Mouse (Mus musculus) adrenal gland, adult (tissue): Measurements from ENCODE around the gene Pi4ka.

Experiments
- DNase-seq, 2 experiments: peaks; one replicate each; pipeline ENCODE4 v3.0.0; 2022 to 2023; ENCODE audit warnings: low spot score in 1 of 2; ENCODE audit not compliant: inconsistent age in 2 of 2

Gene Pi4ka

DNA sequence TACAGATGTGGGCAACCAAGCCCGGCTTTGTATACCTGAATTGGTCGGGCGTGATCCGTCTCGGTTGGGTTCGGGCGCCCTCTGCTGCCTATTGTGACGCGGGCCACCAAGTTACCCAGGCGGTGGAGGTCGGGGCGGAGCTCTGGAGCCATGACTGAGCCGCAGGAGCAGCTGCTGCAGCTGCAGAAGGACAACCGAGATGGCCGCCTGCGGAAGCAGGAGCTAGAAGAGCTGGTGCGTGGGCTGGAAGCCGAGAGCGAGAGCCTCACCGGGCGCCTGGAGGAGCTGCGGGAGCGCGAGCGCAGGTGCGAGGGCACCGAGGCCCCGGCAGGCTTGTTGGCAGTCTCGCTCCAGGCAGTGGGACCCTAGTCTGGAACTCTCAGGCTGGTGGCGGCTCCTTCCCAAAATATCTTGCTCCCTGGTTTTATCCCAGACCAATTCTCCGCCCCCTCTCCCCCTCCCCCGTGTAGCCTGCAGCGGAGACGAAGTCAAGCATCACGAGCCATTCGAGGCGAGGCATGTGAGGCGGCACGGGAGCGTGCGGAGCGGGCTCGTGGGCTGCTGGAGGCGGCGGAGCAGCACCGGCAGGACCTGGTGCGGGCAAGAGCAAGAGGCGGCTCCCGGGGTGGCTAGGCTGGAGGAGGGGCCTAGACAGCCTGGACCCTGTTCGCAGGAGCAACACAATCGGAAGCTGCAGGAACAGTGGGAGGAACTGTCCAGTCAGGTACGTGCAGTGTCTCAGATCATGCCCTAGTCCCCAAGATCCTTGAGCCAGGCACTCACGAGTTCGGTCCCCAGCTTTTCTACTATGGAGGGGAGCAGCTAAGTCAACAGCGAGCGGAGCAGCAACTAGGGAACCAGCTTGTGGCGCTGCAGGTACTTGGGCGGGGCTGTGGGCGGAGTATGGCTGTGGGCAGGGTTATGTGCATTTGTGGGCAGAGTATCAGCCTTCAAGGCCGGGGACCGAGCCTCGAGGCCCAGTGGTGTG is 129.7 kb downstream of the Pi4ka start:
- peak; percentile 93 to 98 for DNase-seq

DNA sequence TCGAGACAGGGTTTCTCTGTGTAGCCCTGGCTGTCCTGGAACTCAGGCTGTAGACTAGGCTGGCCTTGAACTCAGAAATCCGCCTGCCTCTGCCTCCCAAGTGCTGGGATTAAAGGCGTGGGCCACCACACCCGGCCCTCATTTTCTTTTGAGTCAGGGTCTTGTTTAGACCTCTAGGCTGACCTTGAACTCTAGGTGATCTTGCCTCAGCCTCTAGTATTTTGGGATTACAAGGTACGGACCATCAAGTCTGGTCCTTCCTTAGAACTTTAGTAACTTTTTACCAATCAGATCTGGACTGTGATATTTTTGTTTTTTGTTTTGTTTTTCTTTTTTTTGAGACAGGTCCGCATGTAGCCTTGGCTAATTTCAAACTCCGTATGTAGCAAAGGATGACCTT is 130.4 kb downstream of the Pi4ka start, which contains the start of gene Tmem191c:
TSS of gene Tmem191c (plus strand) at position 357 of the 400 bp plus-strand sequence.
- no peak for DNase-seq

DNA sequence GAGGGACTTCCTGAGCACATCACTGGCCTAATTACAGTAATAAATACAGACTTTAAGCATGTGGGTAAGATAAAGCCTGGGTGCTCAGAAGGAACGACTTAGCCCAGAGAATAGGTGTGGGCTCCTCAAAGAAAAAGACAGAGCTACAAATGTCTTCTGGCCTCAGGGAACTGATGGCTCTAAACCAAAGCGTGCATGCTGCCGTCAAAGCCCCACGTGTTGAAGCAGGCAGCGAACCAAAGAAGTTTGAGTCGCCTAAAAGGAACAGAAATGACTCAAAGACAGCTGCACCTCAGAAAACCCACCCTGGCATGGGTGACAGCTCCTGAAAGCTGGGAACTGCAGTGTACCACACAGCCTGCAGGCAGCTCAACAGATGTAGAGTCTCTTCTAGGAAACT is 134.3 kb downstream of the Pi4ka start:
- DNase-seq: no peak

DNA sequence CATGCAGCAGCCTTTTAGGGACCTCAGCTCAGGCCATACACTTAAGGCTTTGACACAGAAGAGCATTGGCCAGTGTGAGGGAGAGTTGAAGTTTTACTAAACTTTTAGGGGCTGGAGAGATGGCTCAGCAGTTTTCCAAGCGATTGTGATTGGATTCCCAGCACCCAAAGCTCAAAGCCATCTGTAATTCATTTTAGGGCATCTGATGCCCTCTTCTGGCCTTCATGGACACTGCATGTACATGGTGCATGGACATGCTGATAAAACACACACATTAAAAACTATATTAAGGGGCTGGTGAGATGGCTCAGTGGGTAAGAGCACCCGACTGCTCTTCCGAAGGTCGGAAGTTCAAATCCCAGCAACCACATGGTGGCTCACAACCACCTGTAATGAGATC is 135.0 kb downstream of the Pi4ka start:
- DNase-seq: peak; percentile 34 to 81

DNA sequence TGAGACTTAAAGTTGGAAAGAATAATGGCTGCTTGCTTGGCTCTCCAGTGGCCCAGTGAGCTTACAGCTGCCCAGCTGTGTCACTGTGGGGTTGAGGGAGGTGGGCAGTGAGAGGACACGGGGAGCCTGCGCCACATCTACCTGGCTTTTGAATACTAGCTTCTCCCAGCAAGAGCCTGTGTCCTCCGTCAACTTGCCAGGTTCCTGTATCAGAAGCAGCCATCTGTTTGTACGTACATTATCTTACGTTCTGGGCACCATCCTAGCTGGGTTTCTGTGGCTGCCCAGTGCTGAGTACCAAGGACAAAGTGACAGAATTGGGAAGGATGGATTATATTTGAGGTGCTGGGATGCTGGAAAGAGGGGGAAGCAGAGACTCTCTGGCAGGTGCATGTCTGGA is 136.2 kb downstream of the Pi4ka start:
- DNase-seq: no peak

DNA sequence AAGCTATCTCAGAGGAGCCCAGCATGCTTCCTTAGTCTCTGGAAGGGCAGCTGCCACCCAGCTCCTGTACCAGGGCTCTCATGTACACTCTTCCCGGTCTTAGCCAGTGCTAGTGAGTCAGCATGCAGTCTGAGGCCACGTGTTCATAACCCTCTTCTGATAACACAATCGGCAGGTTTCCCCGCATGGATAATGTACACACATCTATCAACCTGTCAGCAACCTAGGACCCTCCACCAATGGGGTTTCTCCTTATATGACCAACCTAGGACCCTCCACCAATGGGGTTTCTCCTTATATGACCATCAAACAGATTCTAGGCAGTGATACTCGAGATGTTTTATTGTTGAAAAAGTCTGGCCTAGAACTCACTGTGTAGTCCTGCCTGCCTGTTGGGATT is 138.2 kb downstream of the Pi4ka start:
- DNase-seq: no peak

DNA sequence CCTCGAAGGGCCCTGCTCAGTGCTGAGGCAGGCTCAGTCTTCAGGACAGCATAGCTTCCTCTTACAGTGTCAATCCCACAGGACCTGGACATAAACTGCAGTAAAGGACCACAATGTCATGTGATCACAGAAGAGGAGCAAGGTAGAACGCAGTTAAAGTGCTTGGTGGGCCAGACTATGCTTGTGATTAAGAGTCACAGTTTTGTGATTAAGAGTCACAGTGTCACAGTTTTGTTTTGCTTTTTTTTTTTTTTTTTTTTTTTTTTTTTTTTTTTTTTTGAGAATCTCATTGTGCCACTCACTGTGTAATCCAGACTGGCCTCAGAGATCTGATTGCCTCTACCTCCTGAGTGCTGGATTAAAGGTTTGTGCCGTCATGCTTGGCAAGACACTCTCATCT is 140.0 kb downstream of the Pi4ka start:
- DNase-seq: no peak

DNA sequence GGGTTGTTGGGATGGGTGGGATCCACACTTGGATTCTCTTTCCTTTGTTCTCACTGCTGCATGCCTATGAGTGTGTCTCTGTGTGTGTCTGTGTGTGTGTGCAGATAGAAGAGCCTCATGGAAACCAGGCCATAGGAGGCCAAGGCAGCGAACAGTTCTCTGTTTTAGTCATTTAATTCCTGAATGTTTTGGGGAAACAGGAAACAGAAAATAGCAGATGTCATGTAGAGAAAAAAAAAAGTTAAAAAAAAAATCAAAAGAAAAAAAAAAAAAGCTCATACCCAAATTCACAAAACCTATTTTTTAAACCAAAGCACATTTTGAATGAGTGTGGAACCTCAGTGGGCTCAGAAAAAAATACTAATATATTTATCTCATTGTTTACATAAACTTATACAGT is 144.8 kb downstream of the Pi4ka start:
- no peak for DNase-seq

DNA sequence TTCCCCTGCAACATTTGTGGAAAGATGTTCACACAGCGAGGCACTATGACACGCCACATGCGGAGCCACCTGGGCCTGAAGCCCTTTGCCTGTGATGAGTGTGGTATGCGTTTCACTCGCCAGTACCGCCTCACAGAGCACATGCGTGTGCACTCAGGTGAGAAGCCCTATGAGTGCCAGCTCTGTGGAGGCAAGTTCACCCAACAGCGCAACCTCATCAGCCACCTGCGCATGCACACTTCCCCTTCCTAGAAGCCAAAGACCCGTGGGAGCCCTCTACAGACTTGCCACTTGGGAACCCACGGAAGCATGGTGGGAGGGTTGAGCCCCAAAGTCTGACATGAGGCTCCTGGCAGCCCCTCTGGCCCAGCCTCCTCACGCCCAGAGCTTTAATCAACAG is 147.2 kb downstream of the Pi4ka start:
- no peak for DNase-seq

DNA sequence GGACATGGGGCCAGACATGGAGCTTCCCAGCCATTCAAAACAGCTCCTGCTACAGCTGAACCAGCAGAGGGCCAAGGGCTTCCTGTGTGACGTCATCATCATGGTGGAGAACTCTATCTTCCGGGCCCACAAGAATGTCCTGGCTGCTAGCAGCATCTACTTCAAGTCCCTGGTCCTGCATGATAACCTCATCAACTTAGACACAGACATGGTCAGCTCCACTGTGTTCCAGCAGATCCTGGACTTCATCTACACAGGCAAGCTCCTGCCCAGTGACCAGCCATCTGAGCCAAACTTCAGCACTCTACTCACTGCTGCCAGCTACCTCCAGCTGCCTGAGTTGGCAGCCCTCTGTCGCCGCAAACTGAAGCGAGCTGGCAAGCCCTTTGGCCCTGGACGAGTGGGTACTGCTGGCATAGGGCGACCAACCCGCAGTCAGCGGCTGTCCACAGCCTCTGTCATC is 148.7 kb downstream of the Pi4ka start:
- DNase-seq: peak in 1 of 2 experiments; percentile 52

DNA sequence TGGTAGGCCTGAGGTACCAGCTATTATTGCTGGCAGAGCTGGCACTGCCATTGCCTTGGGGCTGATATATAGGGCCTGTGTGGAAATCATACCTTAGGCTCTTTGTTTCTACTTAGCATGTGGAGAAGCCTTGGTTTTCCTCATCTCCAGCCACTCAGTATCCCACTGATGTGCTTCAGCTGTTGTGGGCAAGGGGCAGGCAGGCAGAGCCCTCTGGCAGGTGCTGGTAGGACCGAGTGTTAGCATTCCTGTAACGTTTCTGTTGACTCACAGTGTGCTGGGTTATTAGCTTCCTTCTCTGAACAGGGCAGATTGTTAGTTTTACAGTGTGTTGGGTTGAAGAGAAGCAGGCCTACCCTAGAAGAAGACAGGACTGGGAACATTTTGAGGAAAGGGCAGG is 150.8 kb downstream of the Pi4ka start:
- no peak for DNase-seq

DNA sequence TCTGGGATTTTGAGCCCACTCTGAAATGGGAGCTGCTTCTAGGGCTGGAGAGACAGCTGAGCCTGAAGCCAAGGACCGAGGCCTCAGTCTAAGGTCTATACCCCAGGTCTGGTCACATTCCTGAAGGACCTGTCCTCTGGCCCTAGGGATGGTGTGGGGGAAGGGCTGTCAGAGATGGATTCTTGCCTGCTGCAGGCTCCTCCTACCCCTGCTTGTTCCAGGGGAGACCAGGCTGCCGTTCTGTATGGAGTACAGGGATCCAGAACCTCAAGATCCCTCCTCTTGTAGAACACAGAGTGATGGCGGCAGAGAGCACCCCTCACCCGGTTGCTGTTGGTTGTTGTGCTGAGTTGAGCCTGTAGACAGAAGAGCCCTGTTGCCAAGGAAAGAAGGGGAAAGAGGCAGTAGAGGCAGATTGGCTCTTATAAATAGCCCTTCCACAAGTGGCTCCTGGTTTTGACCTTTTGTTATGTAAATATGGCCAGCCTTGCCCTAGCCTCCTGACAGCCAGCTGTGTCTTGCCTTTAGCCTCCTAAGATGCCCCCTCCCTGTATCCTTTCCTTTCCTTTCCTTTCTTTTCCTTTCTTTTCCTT is 152.0 kb downstream of the Pi4ka start:
- no peak for DNase-seq

DNA sequence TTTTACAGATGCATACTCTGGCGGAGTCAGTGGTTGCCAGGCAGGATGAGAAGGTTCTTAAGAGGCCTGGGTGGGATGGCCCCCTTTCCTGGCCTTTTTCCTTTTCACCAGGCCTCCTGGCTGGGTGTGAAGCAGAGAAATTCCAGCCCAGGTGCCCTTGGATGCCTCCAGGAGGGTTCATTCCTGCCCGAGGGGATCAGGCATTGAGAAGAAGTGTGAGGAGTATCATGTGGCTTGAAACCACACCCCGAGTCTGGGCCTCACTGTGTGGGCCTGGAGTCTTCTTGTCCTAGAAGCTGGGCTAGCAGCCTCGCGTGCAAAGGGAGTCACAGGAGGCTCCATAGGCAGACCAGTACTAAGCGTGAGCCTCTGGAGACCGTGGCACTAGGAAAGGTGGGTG is 153.3 kb downstream of the Pi4ka start:
- DNase-seq: no peak

DNA sequence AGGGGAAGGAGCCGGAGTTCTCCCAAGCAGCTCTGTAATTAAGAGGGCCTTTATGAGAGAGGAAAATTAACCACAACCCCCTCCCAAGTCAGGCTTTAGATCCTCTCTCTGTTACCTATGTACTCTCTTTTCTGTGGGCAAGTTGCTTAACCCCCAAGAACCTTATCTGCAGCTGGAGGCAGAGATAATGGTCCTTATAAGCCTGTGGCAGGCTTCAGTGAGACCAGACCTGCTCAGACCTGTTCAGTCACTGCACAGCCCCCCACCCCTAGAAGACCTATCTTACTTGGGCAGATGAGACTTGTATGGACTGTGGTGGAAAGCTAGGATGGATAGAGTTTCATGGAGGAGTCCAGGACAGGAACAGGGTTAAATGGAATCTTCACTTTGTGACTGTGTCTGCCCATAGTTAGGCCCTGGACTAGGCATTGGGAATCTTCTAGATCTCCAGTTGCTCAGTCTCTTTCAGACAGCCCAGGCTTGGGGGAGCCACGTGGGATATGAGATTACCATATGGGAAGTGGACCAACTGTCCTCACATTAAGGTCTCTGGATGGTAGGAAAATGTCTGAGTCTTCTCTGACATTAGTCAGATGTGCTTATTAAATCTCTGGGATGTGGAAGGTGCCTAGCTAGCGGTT is 153.9 kb downstream of the Pi4ka start:
- no peak for DNase-seq

DNA sequence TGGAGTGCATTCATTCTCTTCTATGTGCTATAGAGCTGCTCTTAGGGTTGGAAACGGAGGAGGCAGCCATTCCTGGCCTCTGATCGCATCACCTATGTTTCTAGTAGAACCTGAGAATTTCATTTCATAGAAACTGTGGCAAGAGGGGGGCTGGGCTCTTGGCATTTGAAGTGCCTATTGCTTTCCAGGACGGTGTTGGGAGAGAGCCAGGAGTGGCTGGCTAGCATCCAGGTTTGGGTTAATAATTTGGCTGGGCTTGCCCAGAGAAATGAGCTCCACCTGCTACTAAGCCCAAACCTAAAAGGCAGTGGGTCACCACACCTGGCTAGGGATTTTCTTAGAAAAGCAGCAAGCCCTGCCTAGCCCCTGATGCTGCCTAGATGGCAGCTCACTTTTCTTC is 154.6 kb downstream of the Pi4ka start:
- peak; percentile 74 to 95 for DNase-seq

DNA sequence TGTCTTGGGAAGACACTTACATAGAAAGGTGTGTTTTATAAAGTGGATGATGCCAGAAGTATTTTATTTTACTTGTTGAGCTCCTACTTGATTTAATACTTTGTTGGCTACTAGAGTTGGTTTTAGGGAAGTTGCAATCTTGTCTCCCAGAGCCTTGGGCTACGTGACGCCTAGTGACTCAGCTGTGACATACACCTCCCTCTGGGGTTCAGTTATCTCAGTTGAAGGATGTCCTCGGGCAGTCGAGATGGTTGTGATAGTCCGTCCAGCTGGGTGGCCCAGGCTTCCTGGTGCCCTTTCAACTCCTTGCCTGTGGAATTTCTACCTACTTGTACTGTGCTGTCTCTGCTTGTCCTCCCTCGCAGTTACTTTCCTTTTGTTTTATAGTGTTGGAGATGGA is 157.0 kb downstream of the Pi4ka start:
- peak; percentile 76 to 89 for DNase-seq

DNA sequence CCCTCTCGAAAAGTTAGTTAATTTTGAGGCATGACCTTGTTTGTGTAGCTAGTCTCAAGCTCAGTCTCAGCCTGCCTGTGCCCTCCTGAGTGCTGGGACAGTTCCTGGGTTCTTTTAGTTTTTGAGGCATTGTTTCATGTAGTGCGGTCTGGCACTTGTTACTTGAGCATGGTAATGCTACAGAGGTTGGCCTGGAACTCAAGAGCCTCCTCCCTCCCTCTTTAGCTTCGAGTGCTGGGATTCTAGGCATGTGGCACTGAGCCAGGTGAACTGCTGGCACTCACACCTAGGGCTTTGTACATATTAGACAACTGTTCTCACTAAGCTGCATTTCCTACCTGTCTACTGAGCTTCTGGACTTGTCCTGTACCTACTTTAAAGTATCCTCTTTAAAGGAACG is 158.4 kb downstream of the Pi4ka start:
- DNase-seq: peak in 1 of 2 experiments; percentile 58

DNA sequence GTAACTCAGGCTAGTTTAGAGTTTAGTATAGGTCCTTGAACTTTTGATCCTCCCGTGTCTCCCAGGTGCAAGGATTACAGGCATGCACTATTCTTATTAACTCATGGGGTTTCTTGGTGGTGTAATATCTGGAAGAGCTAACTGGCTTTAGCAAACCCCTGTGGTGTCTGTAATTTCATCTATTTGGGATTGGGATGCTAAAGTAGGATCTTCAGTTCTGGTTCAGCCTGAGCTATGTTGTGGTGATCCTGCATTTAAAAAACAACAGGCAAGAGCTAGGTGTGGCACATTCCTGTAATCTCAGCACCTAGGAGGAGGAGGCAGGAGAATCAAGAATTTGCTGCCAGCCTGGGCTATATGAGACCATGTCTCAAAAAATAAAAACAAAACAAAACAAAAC is 161.1 kb downstream of the Pi4ka start:
- no peak for DNase-seq

DNA sequence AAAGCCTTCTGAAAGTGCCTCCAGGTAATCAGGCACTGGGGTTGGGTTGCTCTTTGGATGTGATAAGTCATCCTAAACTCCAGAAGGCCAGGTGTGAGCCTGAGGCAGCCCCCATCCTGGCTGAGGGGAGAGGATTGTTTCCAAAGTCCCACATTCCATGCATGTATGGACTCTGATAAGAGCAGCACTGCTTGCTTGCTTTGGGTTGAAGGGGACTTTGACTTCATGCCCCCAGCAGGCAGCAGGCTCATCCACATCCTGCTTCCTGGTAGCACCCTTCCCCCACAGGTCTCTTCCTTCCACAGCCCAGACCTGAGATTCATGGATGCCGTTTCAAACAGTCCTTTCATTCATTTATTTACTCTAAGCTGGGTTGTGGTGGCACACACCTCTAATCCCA is 162.4 kb downstream of the Pi4ka start:
- DNase-seq: no peak

DNA sequence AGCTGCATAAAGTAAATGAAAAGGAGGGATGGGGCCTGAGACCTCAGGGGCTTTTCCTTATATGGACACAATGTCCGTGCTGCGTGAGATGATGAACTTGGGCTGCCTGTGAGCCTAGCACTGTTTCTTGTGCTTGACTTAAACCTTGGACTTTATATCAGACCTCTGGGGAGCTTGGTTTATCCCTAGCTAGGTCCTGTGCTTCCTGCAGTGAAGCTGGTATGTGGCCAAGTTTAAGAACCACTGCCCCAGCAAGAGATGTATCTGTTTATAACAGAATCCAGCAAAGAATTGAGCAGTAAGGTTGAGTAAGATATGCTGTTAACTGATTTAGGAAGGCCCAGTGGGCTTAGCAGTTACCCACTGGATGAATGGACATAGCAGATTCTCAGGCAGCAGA is 166.7 kb downstream of the Pi4ka start:
- no peak for DNase-seq

DNA sequence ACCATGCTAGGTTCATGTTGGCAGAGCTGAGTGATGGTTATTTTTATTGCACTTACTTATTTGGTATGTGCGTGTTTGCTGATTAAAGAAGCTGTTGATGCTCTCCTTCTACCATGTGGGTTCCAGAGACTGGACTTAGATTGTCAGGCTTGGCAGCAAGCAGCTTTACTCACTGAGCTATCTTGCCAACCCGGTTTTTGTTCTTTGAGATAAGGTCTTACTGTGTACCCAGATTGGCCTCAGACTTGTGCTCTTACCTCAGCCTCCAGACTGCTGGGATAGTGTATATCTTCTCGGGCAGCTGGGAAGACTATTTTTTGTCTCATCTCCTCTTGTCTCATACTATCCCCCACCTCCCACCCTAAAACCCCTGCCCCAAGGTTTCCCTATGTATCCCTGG is 168.5 kb downstream of the Pi4ka start:
- no peak for DNase-seq
